Mouse (Mus musculus): Measurements from ENCODE around the gene Cdk5. TPM values are rescaled to one million over a fixed set of nuclear protein-coding genes. Genes with fewer than 3 reads are reported as not detected.
"Not testable (repeated sequence)": the region's sequence is repeated elsewhere in the genome, so short reads cannot be mapped to it uniquely, and the experiment has no call there.

Cdk5 gene
- total RNA-seq, 2 experiments from 2014 or later: 10.6 to 11.8 TPM

GRCm38 (mm10) chr5:24408651-24409050, 14.7 kb downstream of the Cdk5 start:
- H3K27ac ChIP-seq: no peak overlapping the region
- DNase-seq: peak; percentile 71
- intact Hi-C loops (cut with DNase I): no loop called here
- no peak overlapping the region for H3K4me3 ChIP-seq
- TF ChIP-seq CTCF (IDR thresholded peaks at IDR 0.05): no peak

DNA sequence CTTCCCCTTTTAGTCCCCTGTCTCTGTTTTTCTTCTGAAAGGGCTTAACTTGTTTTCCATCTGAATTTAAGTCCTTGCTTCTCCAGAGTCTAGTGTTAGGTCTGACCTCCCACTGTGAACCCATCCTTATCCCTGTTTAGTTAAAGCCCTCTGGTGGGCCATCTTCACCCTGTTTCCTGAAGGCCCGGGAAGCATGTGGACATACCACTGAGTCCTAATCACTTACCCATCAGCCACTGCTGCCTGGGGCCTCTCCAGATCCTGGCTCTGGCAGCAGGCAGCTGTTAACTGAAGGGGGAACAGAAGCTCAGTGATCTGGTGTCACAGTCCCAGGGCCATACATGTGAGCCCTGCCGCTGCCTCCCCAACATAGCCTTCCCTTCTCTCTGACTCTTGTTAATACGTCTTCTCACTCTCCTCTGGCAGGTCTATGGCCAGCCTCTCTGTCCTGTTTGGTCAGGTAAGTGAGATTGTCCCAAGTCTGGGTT, 17.9 kb downstream of the Cdk5 start:
- DNase-seq: no peak
- no peak overlapping the region for H3K27ac ChIP-seq
- no peak for TF ChIP-seq CTCF (IDR thresholded peaks at IDR 0.05)
- intact Hi-C loops (cut with DNase I): no loop called here
- no peak overlapping the region for H3K4me3 ChIP-seq

DNA sequence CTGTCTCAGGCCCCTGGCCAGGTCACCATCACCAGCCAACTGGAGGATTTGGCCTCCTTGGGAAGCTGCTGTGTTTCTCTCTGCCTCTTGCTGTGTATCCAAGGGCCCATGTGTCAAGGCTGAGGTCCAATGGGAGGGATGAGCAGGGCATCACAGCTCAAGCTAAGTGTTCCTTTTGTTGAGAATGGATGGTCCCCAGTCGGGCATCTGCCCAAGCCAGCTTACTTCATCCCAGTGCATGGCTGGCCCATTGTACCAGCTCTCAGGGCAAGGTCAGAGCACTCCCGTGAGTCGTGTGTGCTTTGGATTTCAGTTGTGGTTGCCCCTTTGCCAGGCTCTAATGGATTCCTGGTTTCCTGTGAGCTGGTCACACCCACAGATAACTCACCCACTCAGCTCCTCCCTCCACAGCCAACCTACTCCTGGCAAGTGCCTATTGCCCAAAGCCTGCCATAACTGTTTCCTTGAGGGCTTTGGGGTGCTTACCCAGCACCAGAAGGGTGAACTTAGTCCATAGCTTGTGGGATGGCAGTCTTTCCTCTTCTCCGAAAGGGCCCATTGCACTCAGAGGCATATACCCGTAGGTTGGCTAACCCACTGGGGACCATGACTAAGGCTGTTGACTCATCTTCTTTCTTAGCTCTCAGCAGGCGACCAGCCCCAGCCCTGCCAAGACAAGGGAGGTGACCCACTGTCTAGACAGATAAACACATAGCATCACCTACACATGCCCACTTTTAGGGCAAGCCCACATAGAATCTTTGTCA, 18.6 kb downstream of the Cdk5 start:
- DNase-seq: no peak
- TF ChIP-seq CTCF (IDR thresholded peaks at IDR 0.05): no peak
- intact Hi-C loops (cut with DNase I): no loop called here
- H3K4me3 ChIP-seq: no peak overlapping the region
- H3K27ac ChIP-seq: no peak overlapping the region

- no peak overlapping the region for H3K4me3 ChIP-seq
- H3K27ac ChIP-seq: no peak overlapping the region
- no peak for DNase-seq
- TF ChIP-seq CTCF (IDR thresholded peaks at IDR 0.05): no peak
- intact Hi-C loops (cut with DNase I): no loop called here
Measured at GRCm38 (mm10) chr5:24401969-24402368, 21.4 kb downstream of the Cdk5 start.

DNA sequence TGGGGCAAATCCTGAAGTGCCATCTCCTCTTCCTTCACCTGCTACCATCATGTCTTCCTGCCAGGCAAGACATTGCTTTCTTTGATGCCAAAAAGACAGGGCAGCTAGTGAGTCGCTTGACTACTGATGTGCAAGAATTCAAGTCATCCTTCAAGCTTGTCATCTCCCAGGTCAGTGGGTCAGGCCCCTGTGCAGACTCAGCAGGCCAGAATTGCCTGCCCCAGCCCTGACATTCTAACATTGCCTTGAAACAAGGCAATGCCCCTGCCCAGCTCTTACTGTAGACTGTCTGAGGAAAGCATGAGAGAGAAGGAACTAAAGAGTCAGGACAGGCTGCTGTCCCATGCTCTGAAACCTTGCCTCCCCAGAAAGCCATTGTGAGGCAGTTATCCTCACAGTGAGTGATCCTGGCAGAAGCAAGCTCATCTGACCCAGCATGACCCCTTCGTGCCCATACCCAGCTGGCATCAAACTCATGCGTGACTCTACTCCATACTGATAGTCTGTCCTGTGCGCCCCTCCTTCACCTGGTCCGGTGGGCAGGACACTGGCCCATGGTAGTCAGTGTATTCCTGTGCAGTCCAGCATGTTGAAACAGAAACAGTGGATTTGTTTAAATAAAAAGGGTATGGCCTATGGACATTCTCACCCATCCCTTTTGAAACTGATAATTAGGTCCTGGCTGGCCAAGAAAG, 22.3 kb downstream of the Cdk5 start:
- intact Hi-C loops (cut with DNase I): no loop called here
- Histone ChIP-seq H3K27ac (no peak overlapping the region), H3K4me3 (no peak overlapping the region)
- no peak for DNase-seq
- no peak for TF ChIP-seq CTCF (IDR thresholded peaks at IDR 0.05)

- intact Hi-C loops (cut with DNase I): no loop called here
- no peak for TF ChIP-seq CTCF (IDR thresholded peaks at IDR 0.05)
- DNase-seq: peak; percentile 58
- Histone ChIP-seq H3K4me3 (no peak overlapping the region), H3K27ac (peak overlapping the region; percentile 38; the same call in 1 of the 2 replicates)
Measured at GRCm38 (mm10) chr5:24400362-24400761, 23.0 kb downstream of the Cdk5 start.

DNA sequence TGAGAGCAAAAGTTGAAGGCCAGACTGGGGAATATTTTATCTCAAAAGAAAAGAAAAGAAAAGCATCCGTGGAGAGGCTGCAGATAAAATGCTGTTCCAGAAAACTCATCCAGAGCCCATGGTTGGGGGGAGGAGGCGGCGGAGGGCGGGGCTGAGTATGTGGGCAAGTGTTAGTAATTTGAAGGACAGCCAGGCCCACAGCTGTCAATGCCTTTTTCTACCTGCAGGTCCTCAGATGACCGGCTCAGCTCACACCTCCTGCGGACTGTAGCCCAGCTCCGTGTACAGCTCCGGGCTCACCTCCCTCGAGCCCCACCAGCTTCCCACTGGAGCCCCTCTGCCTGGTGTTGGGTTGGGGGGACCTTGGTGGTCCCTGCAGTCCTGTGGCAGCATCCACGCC, 23.6 kb downstream of the Cdk5 start:
- peak; percentile 54 for DNase-seq
- no peak for TF ChIP-seq CTCF (IDR thresholded peaks at IDR 0.05)
- intact Hi-C loops (cut with DNase I): loop anchor here (5.0 kb wide), 1 partner anchor 73 kb away; no protein-coding TSS in a partner anchor

GRCm38 (mm10) chr5:24396254-24396653, 27.1 kb downstream of the Cdk5 start:
- peak; percentile 44 for TF ChIP-seq CTCF (IDR thresholded peaks at IDR 0.05)
- not testable (repeated sequence) for DNase-seq, H3K27ac ChIP-seq, H3K4me3 ChIP-seq
- intact Hi-C loops (cut with DNase I): loop anchor here (5.0 kb wide), 1 partner anchor 76 kb away; no protein-coding TSS in a partner anchor

More for the DNA sequence above, 23.6 kb downstream of the Cdk5 start:
- Histone ChIP-seq H3K27ac (peak overlapping the region; percentile 38; the same call in 1 of the 2 replicates), H3K4me3 (no peak overlapping the region; the same call in 1 of the 2 replicates)

GRCm38 (mm10) chr5:24394165-24394894, 29.0 kb downstream of the Cdk5 start:
- DNase-seq: peak; percentile 96
- intact Hi-C loops (cut with DNase I): no loop called here
- TF ChIP-seq CTCF (IDR thresholded peaks at IDR 0.05): peak; percentile 87
- peak overlapping the region; percentile 98 for H3K27ac ChIP-seq
- peak overlapping the region; percentile 86 for H3K4me3 ChIP-seq

DNA sequence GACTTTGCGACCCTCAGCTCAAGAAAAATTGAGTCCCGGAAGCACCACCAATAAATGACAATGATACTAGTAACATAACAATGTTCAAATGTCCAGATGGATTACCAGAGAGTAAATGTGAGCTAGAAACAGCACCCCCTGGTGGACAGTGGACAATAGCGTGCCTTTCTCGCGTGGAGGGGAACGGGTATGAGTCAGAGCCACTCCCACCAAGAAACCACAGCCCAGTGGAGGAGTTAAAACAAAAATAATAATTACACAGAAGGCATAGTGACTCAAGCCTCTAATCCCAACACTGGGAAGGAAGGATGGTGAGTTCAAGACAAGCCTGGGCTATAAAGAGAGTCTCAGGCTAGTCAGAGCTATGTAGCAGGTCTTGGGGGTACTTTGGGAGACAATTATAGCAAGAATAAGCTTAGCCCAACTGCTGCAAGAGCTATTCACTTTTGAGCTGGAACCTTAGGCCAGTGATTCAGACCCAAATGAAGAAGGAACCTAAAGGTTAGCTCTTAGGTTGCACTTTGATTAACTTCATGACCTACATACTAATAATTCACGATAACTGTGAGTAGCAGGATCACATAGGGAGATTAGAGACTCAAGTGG, 29.8 kb downstream of the Cdk5 start, which contains the start of gene Abcb8:
TSS of gene Abcb8 (plus strand) at position 272 of the 606 bp plus-strand sequence.
- intact Hi-C loops (cut with DNase I): no loop called here
- peak; percentile 77 for DNase-seq
- TF ChIP-seq CTCF (IDR thresholded peaks at IDR 0.05): peak; percentile 90
- peak within 1 kb of the TSS; percentile 86 for H3K4me3 ChIP-seq
- peak within 1 kb of the TSS; percentile 98 for H3K27ac ChIP-seq

DNA sequence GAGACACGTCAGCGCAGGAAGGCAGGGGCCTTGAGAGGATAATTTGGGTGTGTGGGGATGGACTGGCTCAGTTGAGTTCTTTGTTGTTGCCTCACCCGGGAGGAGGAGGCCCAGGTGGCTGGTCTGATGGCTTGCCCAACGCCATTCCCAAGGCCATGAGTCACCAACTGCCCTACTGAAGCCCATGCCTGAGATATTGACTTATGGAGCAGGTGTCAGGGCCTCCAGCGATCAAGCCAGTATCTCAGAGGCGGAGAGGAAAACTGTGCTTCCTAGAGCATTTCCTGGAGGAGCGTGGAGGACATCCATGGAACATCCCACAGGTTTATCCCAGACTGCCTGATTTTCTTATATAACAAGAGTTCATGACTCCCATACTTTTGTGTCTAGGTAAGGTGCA, 30.6 kb downstream of the Cdk5 start:
- intact Hi-C loops (cut with DNase I): no loop called here
- peak overlapping the region; percentile 98 for H3K27ac ChIP-seq
- H3K4me3 ChIP-seq: no peak overlapping the region
- TF ChIP-seq CTCF (IDR thresholded peaks at IDR 0.05): no peak
- no peak for DNase-seq

DNA sequence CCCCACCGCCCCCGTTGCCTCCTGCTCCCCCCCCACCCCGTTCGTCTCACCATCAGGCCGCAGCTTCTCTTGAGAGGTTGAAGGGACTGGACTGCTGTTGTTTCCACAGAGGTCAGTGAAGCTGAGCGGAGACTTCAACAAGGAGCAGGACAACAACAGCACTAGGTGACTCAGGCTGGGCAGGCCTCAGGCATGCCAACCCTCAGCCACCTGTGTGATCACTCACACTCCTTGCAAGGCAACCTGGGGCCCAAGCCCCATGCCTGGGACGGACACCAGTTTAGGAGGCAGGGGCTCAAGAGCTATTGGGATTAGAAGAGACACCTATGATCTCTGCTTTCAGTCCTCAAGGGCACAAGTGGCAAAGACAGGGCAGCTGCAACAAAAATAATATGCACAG, 31.5 kb downstream of the Cdk5 start, which contains the start of gene Atg9b:
TSS of gene Atg9b (minus strand) at position 280 of the 400 bp plus-strand sequence.
- intact Hi-C loops (cut with DNase I): no loop called here
- DNase-seq: no peak
- no peak for TF ChIP-seq CTCF (IDR thresholded peaks at IDR 0.05)
- Histone ChIP-seq H3K4me3 (no peak within 1 kb of the TSS), H3K27ac (peak within 1 kb of the TSS; percentile 98)

Data from gastrocnemius, adult 2 months (tissue).